Mouse (Mus musculus) heart, postnatal 25 days (tissue): ENCODE results near the gene Gpn2. TPM values are rescaled to one million over a fixed set of nuclear protein-coding genes. Genes with fewer than 3 reads are reported as not detected.

Source experiments
- DNase-seq: peaks from one replicate; pipeline ENCODE4 v3.0.0; 2022; ENCODE audit warnings: low spot score
- intact Hi-C: fragments of 180-260 bp; cut with DNase I; formaldehyde crosslinking; loops from one replicate; pipeline ENCODE4 v1.15.1; 2025
- total RNA-seq, 2 experiments: library from RNA; stranded (reverse); gene quantifications; 2 replicates each; pipeline ENCODE4 v1.2.3; 2021

The Gpn2 gene
- total RNA-seq, 2 experiments from 2014 or later = 6.4 to 6.8 TPM

DNA sequence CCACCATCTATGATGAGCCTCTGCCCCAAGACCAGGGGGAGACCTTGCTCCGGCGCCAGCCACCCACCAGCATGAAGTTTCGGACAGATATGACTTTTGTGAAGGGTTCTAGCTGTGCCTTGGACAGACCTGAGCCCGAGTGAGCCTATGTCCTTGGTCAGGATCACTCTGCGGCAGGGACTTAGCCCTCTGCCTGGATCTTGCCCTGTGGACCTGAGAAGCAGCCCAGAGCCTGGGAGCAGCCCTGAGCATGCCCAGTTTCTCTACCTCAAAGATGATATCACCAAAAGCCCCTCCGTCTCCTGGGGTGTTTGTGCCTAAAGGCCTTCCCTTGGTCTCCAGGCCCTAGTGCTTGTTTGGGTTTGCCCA lies 488 bp upstream of the Gpn2 start:
- no peak for DNase-seq
- intact Hi-C loops = no loop called here

DNA sequence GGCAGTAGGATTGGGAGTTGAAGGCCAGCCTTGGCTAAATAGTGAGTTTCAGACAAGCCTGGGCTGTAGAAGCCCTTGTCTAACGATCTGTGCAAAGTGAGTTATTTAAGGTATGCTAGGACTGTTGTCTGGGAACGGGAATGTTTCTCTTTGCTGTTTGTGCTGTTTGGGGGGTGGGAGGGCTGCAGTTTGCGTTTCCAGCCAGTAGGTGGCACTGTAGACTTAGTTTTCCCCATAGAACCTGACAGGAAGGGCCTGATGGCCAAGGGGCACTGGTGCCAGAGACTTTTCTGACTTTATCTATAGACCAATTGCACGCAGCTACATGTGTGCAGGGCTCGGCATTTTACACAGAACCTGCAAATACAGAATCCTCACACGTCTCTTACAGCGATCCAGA lies 8.4 kb downstream of the Gpn2 start:
- intact Hi-C loops = loop anchor here (1.0 to 2.0 kb wide), 3 partner anchors 16 to 236 kb away; partner anchors contain the start of gene Zdhhc18

DNA sequence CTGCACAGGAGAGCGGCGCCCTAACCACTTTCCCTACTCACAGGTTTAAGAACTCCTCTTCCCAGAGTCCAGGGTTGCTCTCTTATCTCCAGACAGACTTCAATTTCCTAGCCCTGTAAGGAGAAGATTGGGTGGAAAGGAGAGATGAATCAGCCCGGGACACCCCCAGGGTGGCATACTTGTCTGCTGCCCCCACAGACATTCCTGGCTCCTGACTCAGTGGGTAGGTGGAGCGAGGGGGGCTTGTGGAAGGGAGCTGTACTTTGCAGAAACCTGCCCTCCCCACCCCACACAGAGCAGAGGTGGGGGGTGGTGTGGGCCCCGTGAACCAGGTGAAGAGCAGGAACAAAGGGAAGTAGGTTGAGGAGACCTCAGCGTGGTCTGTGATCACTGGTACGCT lies 11.4 kb downstream of the Gpn2 start:
- intact Hi-C loops = no loop called here

More for the DNA sequence above, 8.4 kb downstream of the Gpn2 start:
- DNase-seq = peak; percentile 35

DNA sequence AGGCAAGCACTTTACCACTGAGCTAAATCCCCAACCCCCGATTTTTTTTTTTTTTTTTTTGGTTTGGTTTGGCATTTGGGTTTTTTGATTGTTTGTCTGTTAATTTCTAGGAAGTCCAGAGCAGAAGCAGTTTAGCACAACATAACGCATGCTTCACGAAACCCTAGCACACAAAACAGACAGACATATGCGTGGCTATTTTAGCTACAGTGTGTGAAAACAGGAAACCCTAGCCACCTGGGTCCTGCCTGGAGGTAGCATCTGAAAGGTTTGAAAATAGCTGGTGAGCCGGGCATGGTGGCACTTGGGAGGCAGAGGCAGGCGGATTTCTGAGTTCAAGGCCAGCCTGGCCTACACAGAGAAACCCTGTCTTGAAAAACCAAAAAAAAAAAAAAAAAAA lies 11.9 kb downstream of the Gpn2 start:
- intact Hi-C loops = no loop called here
- DNase-seq = no peak

More for the DNA sequence above, 11.4 kb downstream of the Gpn2 start:
- DNase-seq = no peak

DNA sequence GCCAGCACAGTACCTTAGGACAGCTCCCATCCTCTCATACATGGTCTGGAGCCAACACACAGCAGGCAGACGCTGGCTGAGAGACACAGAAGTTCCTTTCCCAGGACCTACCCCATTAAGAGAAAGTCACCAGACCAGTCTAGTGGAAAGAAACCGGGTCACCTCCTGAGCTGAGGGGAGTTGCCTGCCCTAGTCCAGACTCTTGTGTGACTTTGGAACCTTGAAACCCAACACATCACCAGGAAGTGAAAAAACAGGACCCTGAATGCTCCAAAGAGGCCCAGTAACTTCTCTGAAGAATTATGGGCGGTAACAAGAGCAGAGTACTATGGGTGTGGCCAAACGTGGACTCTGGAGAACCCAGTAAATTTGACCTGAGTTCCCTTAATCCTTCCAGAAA lies 14.5 kb downstream of the Gpn2 start:
- intact Hi-C loops = no loop called here
- DNase-seq = no peak

DNA sequence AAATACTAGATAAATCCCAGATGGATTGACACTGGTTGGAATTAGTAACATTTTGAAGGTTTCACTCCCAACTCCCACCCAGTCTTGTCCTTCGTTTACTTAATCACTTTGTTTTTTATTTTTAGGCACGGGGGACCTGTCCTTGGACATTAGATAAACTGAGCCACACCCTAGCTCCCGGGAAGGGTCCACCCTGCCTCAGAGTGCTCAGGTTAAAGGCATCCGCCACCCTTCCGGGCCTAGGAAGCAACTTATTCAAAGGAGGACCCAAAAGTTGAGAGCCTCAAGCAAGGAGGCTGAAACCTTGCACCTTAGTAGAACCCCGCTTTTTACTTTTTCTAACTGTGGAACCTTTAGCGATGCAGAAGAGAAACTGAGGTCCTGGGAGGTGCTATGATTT lies 15.0 kb downstream of the Gpn2 start:
- intact Hi-C loops = no loop called here
- no peak for DNase-seq

DNA sequence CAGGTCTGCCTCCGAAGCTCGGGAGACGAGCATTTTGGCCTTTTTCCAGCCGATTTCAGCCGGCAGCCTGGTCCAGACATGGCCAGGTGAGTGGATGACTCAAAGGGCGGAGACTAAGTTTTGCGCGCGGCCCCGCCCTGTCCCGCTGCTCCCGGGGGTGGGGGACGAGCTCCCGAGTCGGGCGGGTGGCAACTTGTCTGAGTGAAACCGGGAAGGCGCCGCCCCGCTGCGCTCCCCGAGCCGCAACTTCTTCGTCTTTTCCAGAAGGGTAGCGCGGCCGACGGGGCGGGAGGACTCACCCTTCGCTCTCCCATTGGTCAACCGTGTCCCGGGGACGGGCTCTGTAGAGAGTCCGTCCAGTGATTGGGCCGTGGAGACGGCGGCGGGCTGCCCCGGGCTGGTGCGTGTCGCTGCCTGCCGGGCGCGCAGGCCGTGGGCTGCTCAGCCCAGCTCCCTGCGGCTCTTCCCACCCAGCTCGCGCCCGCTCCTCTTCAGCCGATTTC lies 15.5 kb downstream of the Gpn2 start:
- intact Hi-C loops = no loop called here
- peak; percentile 90 for DNase-seq

DNA sequence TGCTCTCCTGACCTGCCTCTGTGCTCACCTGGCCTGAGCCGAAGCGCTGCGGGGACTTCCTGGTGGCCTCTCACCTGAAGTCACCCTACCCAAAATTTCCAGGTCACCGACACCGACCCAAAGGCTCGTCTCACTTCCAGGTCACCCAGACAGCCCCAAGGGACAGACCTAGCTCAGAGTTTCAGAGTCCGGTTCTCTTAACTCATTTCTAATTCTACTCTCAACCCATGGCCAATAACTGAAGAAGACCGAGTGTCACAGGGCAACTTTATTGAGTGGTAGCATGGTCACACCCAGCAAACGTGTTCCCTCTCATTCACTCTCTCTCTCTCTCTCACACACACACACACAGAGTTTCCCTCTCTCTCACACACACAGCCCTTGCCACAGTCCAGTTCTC lies 16.1 kb downstream of the Gpn2 start:
- DNase-seq = no peak

DNA sequence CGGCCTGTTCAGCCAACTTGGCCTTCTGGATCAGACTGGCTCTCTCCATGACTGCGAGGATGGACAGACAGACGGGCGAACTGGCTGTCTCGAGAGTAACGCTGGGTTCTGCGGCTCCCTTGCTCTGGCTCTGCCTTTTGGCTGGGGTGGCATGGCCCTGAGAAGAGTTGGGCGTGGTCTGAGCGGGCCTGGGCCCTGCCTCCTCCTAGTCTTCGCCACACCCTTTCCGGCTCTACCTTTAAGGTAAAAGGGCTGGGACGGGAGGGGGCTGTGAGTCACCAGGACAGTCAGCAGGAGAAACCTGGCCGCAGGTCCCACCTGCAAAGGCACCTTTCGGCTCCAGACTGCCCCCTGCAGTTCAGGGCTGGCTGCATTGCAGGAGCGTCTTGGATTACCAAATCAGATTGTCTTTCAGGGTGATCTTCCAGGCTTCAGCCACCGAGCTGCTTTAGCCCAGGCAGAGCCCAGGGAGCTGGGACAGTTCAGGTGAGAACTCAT lies 17.6 kb downstream of the Gpn2 start, which contains the start of gene Sfn:
Gene Sfn, minus strand, starts transcription at position 448 of the 498 bp plus-strand sequence.
- intact Hi-C loops = no loop called here
- no peak for DNase-seq

More for the DNA sequence above, 16.1 kb downstream of the Gpn2 start:
- intact Hi-C loops = no loop called here

DNA sequence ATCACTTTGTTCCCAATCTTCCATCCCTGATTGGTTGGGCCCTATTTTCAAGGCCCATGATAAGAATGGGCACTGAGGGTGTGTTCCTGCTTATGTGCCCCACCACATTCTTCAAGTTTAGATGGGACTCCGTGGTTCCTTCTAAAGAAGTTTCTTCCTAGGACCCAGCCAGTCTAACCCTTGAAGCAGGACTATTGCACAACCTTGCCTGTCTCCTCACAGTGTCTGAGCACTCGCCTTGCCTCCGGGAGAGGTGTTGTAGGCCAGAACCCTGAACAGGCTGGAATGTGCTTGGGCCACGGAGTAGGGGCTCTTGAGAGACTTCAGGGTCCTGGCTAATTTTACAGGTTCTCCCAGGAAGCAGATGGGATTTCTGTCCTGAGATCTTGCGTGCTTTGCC lies 18.9 kb downstream of the Gpn2 start:
- intact Hi-C loops = no loop called here
- DNase-seq = no peak

DNA sequence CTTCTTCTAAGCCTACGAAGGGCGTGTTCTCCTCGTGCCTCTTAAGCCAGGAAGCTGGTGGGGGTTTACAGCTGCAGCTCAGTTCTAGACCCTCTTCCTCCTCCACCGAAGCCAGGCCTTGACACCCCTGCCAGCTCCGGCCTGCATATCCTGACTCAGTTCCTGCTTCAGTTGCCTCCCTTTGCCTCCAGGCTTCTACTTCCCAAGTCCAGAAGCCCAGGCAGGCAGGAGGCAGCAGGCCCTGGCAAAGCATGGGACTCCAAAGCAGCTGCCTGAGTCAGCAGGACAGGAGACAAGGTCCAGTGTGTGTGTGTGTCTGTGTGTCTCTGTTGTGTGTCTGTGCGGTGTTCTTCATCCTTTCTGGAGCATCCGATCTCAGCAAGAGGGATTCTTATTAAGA lies 20.0 kb downstream of the Gpn2 start:
- DNase-seq = no peak
- intact Hi-C loops = no loop called here

DNA sequence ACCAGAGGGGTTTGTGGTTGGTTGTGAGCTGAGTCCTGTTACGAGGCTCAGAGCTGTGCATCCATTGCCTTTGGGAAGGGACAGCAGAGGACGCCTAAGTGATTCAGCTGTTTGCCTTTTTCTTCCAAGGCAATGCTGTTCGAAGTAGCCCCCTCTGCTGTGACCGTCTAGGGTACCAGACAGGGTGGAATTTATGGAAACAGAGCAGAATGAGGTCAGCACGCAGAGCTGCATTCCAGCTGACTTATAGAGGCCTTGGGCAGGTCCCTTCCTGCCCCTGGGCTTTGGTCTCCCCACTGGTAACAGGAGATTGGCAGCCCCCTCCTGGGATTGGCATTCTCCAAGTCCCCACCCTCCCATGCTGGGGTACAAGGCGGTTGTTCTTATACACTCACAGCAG lies 20.7 kb downstream of the Gpn2 start:
- intact Hi-C loops = no loop called here
- DNase-seq = no peak

DNA sequence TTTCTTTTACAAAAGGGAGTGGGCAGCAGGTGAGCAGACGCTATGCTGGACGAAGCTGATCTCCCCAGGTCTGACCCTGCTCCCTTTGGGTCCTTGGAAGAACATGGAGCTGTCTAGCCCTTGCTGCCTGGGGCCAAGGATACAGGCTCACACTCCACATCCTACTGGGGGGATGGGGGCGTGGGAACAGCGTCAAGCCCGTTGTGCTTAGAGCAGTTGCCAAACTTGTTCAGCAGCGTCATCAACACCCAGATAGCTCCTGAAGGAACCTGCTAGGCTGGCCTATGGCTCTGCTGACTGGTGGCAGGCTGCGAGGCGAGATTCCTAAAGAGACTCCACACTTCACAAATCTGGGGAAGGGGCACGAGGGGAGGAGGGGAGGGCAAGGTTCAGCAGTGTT lies 21.2 kb downstream of the Gpn2 start:
- no peak for DNase-seq
- intact Hi-C loops = no loop called here

DNA sequence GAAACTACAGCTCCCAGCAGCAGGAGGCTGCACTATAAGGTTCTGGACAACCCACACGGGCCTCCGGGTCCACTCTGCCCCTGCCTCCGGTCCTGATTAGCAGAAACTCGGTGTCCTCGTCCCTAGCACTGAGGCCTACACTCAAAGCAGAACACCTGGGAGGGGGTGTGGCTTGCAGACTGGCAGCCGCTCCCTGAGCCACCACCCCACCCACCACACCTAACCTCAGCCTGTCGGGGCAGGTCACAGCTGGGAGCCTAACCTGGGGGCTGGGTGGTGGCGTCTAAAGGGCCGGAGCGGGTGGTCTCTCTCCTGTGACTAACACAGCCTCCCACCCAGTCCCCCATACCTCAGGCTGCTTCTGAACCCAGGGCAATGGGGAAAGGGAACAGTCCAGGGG lies 23.1 kb downstream of the Gpn2 start:
- intact Hi-C loops = no loop called here
- no peak for DNase-seq

DNA sequence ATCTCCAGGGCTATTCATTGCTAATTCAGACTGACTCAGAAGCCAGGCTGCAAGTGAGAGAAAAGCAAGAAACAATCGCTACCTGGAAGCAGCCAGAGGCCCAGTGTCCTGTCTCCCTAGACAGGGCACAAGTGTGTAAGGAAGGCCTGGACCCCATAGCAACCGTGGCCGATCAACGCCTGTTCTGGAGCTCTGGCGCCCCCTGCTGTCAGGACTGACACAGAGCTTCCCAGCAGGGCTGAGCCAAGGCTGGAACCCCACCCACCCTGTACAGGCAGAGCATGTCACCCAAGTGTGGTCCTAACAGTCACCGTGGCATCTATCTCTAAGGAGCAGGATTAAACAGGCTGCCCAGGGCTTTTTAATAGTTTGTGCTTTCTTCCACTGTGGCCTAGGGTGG lies 25.6 kb downstream of the Gpn2 start:
- DNase-seq = peak; percentile 48
- intact Hi-C loops = no loop called here

DNA sequence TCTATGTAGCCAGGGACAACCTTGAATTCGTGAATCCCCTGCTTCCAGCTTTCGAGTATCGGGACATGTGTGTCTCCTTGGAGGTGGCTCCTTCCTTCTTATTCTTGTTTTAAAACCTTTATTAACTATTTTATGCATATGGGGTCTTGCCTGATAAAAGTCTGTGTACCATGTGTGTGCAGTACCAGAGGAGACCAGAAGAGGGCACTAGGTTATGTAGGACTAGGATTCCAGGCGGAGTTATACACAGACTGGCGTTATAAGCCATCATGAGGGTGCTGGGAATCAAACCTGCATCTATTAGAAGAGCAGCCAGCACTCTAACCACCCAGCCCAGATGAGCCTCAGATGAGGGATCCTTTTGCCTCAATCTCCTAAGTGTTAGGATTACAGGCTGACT lies 27.7 kb downstream of the Gpn2 start:
- DNase-seq = no peak
- intact Hi-C loops = no loop called here

DNA sequence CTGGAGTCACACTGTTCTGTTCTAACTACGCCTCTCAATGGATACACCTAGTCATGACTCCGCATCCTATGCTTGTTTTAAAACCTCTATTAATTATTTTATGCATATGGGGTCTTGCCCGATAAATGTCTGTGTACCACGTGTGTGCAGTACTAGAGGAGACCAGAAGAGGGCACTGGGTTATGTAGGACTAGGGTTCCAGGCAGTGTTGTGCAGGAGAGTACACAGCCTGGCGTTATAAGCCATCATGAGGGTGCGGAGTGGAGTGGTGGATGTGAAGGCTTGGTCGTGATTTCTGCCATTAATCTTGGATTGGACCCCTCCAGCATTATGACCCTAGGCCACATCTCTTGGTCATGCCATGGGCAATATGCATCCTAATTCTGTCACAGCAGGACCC lies 28.3 kb downstream of the Gpn2 start:
- intact Hi-C loops = no loop called here
- no peak for DNase-seq

DNA sequence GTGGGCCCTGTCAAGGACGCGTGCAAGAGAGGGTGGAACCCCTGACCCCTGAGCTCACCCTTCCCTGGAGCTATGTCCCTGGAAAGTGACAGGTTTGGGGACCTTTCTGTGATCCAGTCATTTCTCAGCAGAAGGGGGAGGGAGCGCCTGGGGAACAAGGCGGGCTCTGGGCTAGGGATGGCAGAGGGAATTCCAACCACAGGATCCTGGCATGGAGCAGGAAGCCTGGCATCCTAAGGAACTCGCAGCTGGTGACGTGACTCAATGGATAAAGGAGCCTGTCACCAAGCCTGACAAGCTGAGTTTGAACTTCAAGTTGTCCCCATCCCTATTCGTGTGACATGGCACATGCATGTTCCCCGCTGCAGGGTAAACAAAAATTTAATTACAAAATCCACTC lies 28.9 kb downstream of the Gpn2 start:
- intact Hi-C loops = no loop called here
- DNase-seq = no peak

DNA sequence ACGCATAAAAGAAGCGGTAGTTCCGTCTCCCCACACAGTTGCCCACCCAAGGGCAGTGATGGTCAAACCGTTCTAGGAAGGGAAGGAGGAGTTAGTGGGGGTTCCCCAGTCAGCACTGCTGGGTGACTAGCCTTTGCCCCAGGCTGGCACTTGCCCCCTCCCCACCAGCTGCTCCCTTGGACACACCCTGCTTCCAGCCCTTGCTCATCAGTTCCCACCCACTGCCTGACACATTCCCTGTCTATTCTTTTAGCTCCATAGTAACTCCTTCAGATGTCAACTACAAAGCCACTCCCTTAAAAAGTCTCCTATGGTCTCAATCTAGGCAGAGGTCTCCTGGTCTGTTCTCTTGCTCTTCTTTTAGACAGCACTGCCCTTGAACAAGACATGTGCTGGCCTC lies 29.7 kb downstream of the Gpn2 start:
- intact Hi-C loops = no loop called here
- no peak for DNase-seq

DNA sequence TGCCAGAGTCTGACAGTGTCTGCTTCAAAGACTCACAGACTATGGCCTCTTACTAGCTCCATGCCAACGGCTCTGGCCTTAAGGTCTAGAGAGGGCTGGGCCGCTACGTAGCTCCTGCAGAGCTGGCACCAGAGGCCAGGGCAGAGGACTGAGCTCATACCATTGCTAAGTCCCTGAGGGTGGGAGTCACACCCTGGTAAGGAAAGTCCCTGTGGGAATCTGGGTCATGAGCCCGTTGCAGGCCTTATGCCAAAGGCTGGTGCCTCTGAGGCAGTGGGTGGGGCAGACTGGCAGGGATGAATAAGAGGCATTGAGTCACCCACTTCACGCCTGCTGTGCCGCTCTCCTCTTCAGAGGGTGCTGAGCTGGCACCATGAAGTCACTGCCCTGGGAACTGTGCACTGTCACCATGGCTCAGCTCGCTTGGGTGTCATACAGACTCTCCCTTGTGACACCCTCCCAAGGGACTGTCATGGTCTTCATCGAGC lies 30.2 kb downstream of the Gpn2 start:
- intact Hi-C loops = no loop called here
- DNase-seq = no peak

DNA sequence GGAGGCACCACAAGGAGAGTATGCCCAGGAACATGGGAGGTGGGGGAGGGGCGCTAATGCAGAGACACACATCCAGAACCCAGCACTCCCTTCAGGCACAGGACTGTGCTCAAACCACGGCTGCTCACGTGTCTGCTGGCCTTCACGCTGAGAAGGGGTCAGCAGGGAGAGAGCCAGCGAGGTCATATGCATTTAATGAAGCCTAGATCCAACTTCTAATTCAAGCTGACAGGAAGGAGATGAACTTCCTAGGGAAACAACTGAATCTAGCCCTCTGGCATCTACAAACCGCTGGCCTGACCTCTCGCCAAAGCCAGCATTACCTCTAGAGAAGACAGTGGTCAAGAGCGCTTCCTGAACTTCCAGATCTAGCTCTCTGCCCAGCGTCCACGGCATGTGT lies 31.3 kb downstream of the Gpn2 start:
- DNase-seq = no peak
- intact Hi-C loops = no loop called here

DNA sequence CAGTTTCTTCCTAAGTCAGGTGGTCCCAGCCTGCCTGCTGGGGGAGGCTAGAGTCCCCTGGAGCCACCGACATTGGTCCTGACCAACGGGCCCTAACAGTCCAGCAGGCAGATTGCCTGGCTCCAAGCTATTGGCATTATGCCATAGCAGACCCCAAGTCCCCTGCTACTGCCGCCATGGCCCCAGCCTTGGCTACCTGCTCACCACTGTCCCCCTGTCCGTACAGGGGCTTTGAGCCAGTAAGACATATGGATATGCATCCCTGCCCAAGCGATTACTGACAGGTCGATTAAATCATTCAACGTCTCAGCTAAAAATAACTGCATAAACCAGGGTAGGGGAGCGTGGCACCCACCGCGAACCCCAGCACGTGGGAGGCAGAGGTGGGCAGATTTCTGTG lies 33.8 kb downstream of the Gpn2 start:
- DNase-seq = no peak
- intact Hi-C loops = no loop called here
